Mouse (Mus musculus) adrenal gland, adult 2 months (tissue): ENCODE results near the gene B4galnt2. TPM values are rescaled to one million over a fixed set of nuclear protein-coding genes. Genes with fewer than 3 reads are reported as not detected.

Experiments used
- DNase-seq: peaks from one replicate; pipeline ENCODE4 v3.0.0; 2021
- polyA plus RNA-seq: library from polyadenylated mRNA; depleted of rRNA; stranded (reverse); fragments of >200 nt; gene quantifications from 2 replicates; pipeline ENCODE4 v1.2.3, GENCODE M21; 2012
- total RNA-seq, 2 experiments: library from RNA; stranded (reverse); gene quantifications; 2 replicates each; pipeline ENCODE4 v1.2.3; 2021

B4galnt2 gene
- total and polyA plus RNA-seq, 3 experiments, result not detected

GRCm38 (mm10) chr11:95840694-95841497 lies 73.8 kb downstream of the B4galnt2 start:
- no peak for DNase-seq

DNA sequence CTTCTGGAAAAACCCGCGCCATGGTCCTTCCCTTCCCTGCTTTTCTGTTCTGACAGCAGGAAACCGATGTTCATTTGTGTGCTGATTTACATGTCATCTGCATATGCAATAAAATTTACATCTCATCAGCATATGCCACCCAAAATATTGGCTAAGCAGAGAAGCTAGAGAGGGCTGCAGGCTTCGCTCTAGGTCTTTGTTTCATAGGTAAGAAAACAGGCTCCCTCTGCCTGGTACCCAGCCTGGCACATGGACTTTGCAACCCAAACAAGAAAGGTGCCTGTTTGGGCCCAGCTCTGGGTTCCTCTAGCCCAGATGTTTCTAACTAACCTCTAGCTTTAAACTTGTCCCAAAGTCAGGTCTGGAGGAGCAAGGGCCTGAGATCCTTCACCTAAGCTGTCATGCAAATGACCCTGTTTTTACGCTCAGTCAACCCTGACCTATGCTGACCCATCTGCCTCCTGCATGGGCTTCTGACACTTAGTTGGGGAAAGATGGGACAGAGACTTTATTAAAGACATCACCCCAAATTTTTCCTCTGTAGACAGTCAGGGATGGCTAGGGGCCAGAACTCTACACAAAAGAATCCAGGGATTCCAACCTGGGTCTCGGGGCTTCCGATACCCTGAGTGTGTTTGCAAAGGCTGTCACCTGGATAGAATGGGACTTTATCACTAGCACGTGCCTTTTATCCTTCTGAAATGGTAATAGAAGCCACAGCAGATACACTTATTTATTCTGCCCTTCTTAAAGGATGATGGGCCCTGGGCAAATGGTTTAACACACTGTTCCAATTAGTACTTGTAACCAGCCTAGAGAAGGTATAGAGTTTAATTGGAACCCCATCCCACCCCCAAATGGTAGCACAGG lies 75.5 kb downstream of the B4galnt2 start:
- DNase-seq, result no peak

- DNase-seq, result no peak
Observed at GRCm38 (mm10) chr11:95838598-95838997, 76.1 kb downstream of the B4galnt2 start.

- DNase-seq, result peak; percentile 88
Observed at GRCm38 (mm10) chr11:95837059-95837458, 77.6 kb downstream of the B4galnt2 start, which contains the start of gene Gngt2. Gngt2 (plus strand) TSS chr11:95837216.

DNA sequence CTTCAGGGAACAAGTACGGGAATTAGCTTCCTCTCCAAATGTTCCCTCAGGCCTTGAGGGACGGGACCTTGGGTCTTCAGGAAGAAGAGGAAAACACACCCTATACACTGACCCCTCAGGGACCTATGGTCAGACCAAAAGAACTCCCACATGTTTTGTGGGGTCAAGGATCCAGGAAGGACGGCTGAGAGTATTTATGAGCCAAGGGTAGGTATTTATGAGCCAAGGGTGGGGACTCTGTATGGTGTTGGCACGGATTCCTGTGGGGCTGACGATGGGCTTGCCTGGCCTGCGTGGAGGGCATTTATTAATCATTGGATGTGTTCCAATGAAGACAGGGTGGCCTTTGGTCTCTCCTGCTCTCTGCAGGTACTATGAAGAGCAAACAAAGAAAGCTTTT lies 78.3 kb downstream of the B4galnt2 start:
- DNase-seq, result no peak

GRCm38 (mm10) chr11:95835832-95836231 lies 78.9 kb downstream of the B4galnt2 start:
- no peak for DNase-seq

DNA sequence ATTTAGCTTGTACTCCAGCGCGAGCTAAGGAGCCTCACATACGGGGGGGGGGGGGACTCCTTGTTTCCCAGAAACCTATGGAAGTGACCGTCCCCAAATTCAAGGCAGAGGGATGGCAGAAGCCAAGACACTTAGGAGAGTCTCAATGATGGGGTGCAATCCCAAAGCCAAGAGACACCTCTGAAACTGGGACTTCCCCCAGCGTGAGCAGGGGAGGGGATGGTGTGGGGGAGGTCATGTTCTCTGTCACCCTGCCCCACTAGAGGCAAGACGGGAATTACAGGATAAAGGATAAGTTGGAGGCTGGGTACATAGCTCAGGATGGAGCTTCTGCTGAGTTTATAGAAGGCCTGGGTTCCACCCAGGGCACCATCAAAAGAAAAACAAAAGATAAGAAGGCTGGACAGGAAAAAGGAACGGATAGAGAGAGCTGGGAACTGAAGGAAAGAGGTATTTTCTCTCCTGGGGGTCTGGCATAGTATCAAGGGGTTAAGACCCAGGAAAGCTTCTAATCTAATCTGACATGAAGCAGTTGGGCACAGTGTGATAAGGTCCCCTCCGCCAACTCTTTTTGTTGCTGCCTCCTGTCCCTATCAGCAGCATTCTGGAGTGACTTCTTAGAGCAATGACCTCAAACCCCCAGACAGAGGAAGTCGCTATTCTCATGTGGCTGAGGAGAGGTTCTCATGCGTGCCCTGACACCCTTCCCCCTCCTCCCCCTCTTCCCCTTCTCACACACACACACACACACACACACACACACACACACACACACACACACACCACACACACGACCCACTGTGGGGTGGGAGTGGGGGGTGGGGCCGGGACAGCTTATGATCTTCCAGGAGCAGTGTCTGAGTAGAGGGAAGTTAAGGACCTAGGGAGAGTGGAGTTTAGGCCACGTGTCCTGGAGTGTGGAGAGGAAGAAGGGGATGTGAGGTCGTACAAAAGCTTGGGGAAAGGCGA lies 79.7 kb downstream of the B4galnt2 start:
- no peak for DNase-seq

GRCm38 (mm10) chr11:95834143-95834667 lies 80.5 kb downstream of the B4galnt2 start:
- DNase-seq, result peak; percentile 60

GRCm38 (mm10) chr11:95833631-95834142 lies 81.0 kb downstream of the B4galnt2 start:
- DNase-seq, result no peak

DNA sequence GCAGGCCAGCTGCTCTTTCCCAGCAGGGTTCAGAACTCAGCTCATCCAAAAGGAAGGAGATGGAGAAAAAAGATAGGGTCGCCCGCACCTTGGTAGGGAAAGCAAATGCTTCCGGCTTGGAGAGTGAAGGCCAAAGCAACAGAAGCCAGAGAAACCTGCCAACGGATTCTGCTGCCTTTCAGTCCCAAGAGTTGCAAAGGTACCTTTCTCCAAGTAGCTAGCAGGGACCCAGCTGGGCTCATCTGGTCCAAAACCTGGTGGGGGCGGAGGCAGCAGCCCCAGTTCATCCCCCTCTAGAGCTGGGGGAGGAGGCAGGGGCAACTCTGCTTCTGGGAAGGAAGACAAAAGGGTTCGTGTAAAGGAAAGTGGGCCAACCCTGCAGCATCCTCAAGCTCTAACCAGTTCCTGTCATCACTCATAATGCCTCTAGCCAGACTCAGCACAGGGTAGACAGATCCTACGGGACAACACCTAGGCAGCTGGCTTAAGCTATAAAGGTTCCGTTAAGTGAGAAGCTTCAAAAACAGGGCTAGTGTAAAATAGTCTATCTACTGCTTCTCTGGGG lies 81.6 kb downstream of the B4galnt2 start:
- no peak for DNase-seq

- no peak for DNase-seq
Observed at GRCm38 (mm10) chr11:95832129-95833005, 82.3 kb downstream of the B4galnt2 start.

GRCm38 (mm10) chr11:95831641-95832040 lies 83.0 kb downstream of the B4galnt2 start:
- no peak for DNase-seq

DNA sequence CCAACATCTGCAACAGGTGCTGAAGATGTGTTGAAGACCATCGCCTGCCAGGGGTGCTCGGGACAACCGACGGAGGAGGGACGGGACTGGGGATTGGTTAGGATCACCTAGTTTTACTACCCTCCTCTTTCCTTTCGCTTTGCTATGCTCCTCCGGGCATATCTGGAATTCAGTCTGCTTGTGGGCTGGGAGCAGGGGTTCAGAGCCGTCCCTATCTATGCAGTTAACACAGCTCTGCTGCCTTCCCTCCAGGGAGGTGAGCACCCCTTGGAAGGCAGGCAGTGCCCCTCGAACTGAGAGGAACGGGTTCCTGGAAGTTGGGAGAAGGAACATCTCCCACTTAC lies 83.4 kb downstream of the B4galnt2 start:
- no peak for DNase-seq

DNA sequence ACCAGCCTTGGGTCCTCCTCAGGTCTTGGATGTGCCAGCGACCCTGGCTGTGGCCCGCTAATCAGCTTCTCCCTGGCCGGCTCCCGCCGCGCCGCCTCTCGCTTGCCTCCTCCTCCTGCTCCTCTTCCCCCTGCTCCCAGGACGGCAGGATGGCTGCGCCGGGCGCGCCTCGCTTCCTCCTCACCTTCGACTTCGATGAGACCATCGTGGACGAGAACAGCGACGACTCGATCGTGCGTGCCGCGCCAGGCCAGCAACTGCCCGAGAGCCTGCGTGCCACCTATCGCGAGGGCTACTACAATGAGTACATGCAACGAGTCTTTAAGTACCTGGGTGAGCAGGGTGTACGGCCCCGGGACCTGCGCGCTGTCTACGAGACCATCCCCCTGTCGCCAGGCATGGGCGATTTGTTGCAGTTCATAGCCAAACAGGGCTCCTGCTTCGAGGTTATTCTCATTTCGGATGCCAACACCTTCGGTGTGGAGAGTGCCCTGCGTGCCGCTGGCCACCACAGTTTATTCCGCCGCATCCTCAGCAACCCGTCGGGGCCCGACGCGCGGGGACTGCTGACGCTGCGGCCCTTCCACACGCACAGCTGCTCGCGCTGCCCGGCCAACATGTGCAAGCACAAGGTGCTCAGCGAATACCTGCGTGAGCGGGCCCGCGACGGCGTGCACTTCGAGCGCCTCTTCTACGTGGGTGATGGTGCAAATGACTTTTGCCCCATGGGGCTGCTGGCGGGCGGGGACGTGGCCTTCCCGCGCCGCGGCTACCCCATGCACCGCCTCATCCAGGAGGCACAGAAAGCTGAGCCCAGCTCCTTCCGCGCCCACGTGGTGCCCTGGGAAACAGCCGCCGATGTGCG lies 84.0 kb downstream of the B4galnt2 start:
- no peak for DNase-seq

DNA sequence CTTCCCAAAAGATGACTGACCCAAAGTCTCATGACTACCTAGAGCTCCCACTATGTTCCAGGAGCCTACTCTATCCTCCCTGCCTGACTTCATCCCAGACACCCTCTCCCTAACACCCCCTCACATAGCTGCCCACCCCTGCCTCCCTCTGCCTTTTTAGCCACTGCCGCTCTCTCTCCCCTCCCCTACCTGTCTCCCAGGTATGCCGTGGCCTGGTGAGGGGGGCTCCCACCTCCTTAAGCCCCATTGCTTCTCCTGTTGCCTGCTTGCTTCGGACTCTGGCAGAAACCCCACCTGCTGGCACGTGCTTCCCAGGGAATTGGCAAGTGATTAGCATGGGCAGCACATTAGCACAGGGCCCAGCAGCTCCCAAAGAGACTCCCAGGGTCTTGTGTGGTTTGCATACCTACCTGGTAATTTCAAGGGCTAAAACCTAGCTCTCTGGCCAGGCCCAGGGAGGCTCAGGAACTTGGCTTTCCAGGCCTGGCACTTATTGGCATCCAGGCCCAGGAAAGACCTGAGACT lies 85.1 kb downstream of the B4galnt2 start:
- no peak for DNase-seq

DNA sequence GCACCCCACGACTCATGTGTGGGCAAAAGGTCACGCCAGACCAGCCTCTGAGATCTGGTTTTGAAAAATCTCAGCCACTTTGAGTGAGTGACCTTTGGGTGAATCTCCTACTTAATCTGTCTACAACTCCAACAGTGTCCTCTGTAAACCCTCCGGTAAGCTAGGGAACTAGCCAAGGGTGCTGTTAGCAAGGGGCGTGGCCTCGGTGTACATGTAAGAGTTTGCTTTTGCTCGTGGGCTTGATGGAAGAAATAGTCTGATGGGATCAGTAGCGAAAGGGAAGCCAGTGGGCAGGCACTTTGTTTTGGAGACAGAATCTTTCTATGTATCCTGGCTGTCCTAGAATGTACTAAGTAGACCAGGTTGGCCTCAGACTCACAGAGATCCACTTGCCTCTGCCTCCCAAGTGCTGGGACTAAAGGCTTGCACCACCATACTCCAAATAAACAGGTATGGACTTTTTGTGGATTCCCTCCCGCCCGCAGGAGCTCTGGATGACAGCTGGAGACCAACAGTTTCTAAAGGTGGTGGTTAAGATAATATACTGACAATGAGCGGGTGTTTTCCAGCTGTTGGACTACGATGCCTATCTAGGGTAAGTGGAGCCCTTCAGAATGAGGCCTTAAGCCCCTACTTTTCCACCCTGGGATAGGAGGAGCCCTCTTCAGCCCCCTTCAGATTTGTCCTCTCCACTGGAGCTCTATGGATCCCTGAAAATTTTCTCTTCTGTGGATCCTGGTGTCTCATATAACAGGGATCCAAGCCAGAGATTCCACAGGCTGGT lies 86.3 kb downstream of the B4galnt2 start:
- no peak for DNase-seq

- DNase-seq, result peak; percentile 70
Observed at GRCm38 (mm10) chr11:95827464-95828085, 87.1 kb downstream of the B4galnt2 start.

- no peak for DNase-seq
Observed at GRCm38 (mm10) chr11:95827168-95827447, 87.6 kb downstream of the B4galnt2 start.
